Mouse (Mus musculus): ENCODE measurements around the gene Hmox1.

The Hmox1 gene

DNA sequence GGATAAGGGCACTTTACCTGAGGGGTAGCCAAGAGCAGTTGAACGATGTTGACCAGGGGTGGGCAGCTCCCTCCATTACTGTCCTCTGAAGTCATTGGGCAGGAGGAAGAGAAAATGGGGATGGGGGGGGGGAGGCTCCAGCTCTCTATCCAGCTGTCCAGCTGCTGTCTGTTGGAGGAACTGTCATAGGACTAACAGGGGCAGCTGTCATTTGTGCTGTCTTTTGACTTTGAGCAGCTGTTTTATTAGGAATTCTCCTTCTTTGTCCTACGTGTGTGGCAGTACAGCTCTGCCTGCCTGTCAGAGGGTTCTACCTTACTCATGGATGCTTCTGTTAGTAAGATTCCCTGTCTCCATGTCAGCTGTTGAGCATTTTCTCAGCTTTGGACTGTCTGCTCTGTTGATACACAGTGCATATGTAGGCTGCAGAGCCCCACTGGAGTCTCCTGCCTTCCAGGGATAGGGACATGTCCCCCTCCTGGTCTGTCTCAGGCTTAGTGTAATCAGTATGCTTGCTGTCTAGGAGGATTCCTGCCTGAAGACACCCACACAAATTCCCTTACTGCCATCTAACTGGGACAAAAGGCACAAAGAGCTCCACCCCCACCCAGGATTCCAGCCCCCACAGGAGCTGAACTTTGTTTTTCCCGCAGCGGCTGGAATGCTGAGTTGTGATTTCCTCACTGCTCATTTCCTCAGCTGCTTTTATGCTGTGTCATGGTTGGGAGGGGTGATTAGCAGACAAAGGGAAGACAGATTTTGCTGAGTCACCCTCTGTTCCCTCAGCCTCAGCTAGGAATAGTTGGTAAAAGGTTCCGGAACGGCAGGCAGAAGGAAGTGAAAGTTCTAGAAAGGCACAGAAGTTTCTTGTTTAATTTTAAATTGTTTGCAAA is 4.2 kb upstream of the Hmox1 start:
- peak; percentile 57 for DNase-seq (ENCODE audit: low read depth, low spot score)

DNA sequence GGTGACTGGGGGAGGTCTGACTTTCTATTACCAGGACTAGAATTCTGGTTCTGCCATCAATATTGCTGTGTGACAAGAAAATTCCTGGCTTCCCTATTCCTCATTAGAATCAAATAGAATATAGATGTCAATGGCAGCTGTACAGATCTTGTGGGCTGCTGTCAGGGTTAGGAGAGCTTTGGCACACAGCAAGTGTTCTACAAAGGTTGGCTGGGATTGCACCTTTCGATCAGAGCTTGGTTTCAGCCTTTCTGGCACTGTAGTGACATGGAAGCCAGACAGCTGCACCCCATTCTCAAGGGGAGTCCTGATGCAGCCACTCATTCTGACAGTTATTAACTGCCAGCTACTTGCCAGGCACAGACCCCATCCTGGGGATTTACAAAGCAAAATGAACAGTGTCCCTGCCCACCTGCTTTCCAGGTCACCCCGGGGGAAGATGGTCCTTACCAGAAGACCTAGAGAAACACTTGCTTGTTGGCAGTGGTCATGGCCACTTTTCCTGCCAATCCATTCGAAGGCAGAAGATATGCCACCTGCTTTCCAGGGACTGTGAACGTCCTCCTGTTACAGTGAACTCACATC is 2.5 kb upstream of the Hmox1 start:
- DNase-seq (ENCODE audit: low read depth, low spot score), result no peak

DNA sequence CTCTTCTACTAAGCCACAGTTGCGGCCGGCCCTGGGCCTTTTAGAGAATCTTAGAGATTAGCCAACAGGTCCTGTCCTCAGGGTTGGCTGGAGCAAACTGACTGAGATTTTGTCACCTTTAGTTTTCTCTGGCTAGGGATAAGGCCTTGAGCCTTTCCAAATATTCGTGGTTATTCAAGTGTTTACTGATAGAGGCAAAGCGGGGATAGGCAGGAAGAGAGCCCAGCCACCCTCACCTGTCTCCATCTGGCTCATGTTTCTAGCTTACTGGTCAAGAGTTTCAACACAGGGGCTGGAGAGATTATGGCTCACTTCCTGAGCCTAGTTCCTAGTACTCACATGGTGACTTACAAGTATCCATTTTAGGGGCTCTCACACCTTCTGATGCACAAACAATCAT is 9.5 kb downstream of the Hmox1 start:
- no peak for DNase-seq (ENCODE audit: low read depth, low spot score)

DNA sequence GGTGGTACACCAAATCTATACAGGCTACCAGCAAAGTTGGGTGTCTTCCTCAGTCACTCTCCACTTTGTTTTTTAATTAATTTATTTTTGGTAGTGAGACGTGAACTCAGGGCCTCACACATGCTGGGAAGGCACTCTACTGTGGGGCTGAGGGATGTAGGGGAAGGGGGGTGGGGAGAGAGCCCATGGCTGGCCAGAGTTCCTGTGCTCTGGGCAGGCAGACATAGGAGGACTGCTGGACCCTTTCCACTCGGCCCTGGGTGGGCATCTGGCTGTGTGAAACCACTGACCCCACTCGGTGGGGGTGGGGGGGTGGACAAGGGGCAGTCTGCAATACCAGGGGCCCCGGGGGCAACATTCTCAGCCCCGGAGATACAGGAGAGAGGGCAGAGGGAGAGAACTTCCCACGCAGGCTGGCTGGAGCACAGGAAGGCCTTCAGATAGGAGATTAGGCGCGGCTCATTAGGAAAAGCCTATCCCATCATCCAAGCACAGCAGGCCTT is 10.0 kb downstream of the Hmox1 start:
- DNase-seq (ENCODE audit: low read depth, low spot score), result no peak

DNA sequence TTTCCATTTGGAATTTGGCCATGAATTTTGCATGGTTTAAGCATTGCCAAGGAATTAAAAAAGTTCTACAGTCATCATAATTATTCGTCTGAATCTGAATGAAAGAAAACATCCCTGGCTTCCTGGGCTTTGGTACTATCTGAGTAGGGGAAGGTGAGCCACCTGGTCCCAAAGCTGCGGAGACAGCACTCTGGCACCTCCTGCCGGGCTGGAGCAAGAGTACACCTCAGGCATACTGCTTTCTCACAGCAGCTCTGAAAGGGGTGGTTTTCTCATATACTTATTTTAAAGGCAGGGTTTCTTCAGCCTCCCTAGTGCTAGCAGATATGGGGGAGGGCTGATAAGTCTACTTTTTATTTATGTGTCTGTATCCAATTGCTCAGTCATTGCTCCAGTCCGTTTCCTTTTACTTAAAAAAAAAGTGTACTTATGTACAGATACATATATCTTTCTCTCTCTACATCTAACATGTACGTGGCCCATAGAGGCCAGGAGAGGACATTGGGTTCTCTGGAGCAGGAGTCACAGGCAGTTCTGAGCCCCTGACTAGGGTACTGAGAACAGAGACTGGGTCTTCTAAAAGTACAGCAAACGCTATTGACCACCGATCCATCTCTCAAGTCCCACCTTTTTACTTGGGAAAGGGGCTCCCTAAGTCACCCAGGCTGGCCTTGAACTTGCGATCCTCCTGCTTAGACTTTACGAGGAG is 15.3 kb downstream of the Hmox1 start:
- peak; percentile 74 for DNase-seq (ENCODE audit: low read depth, low spot score)

DNA sequence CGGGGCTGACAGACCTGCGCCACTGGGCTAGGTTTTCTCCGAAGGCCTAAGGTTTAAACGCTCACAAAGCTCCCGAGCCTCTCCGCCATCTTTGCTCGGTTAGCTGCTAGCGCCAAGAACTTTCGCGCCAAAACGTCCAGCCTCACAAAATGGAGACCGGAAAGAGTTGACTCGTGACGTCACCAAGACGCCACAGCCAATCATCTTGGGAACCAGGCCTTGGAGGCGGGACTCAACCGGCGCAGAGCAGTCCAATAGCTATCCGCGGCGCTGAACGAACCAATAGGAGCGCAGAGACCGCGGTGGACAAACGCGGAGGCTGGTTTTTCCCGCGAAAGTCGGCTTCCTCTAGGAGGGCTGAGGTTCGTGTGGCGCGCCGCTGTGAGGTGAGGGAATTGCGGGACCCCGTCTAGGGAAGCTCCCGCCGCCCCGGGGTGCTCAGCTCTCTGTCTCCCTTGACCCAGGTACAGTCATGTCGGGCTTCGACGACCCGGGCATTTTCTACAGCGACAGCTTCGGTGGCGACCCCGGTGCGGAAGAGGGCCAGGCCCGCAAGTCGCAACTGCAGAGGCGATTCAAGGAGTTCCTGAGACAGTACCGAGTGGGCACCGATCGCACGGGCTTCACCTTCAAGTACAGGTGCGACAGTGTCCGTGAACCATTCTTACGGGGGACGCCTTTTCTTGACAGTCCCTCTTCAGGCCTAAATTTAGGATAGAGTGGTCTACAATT is 16.0 kb downstream of the Hmox1 start, which contains the start of gene Mcm5:
Mcm5 (plus strand) TSS at position 334 of the 732 bp plus-strand sequence.
- DNase-seq (ENCODE audit: low read depth, low spot score), result peak; percentile 99

DNA sequence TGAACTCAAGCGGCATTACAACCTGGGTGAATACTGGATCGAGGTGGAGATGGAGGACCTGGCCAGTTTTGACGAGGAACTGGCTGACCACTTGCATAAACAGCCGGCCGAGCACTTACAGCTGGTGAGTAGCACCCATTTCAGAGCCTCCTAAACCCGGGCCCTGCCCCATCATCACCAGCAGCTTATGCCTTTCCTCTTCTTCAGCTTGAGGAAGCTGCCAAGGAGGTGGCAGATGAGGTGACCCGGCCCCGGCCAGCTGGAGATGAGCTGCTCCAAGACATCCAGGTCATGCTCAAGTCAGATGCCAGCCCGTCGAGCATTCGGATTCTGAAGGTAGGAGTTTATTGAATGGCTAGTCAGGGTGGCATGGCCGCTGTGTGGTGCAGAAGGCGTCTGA is 16.7 kb downstream of the Hmox1 start:
- no peak for DNase-seq (ENCODE audit: low read depth, low spot score)

DNA sequence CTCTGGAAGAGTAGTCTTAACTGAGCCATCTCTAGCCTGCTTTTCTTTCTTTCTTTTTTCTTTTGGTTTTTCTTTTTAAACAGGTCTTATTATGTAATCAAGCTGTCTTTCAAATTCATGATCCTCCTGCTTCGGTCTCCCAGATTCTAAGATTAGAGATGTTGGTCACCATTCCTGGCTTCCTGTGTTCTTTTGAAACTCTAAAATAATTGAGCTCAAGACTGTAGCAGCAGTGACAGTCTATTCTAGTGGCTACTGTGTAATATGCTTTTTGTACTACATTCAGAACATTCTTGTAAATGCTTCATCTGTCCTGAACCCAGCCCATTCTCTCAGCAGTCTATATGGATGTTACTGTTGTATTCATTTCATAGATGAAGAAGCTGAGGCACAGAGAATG is 25.1 kb downstream of the Hmox1 start:
- no peak for DNase-seq (ENCODE audit: low read depth, low spot score)

DNA sequence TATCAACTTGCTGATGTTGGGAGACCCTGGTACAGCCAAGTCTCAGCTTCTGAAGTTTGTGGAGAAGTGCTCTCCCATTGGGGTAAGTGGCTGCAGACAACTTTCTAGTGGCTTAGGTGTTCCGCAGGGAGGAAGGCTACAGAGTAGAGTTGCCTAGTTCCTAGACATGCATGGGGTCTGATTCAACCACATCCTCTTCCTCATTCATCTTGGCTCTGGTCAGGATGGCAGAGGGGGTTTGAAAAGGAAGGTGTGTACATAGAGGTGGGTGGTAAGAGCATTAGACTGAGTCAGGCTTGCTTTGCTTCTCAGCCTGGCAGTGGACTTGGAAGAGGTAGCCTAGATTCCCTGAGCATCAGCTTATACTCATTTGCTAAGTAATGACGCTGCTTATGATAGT is 25.9 kb downstream of the Hmox1 start:
- no peak for DNase-seq (ENCODE audit: low read depth, low spot score)

DNA sequence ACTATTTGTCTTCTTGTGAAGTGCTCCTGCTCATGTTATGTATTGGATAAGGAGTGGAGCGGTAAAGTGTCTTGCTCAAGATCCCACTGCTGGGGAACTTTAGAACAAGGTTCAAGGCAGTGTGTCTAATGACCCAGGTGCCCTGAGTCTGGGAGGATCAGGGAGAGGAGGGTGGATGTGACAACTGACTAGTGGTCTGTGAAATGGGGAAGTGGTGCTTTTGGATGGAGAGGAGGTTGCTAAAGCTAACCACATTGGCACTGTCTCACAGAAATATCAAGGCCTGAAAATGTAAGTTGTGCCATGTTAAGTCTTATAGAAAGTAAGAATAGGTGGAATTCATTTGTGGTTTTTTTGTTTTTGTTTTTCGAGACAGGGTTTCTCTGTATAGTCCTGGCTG is 26.3 kb downstream of the Hmox1 start:
- no peak for DNase-seq (ENCODE audit: low read depth, low spot score)

DNA sequence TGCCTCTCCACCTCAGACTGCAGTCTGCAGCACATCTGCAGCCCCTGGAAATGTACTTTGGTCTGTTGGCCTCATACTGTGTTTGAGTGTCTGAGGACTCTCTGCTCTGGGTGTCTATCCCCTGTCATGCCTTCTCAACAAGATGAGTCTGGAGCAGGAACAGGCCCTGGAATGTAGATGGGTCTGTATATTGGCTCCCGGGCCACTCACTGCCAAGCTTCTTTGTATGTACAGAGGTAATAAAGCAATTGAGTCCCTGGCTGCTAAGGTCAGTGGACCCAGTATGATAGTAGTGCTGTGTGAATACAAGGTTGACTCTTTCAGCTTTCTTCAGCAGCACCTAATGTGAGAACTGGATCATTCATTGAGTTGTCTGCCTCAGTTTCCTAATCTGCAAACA is 34.0 kb downstream of the Hmox1 start:
- DNase-seq (ENCODE audit: low read depth, low spot score), result no peak

DNA sequence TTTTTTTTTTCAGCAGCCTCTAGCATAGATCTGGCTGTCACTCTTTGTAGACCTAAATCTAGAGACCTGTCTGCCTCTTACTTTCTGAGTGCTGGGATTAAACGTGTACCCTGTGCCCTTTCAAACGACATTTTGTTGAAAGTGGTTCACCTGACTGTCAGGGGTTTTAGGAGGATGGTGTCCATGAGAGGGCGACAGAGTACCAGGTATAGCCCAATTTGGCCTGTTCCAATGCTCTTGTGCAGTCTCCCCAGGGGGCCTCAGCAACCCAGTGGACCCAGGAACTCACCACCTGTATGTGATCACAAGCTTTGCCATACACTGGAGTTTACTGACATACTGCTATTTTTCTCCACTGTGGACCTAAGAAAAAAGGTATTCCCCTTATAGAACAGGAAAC is 39.1 kb downstream of the Hmox1 start:
- no peak for DNase-seq (ENCODE audit: low read depth, low spot score)

DNA sequence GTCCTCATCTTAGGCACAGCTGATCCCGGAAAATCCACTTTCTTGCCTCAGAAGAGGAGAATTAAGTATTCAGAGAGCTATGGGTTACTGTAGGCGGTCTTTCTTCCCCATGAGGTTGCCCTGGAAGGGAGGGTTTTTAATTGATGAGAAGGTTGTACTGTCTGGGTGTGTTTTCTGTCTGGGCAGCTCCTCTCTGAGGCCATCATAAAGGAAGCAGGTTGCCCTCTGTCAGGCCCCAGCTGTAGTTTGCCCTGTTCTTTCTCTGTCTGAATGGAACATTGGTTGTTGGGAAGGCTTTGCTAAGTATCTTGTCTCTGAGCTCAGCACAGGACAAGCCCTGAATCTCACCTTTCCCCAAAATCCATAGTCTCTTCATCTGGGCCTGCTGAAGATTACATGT is 40.0 kb downstream of the Hmox1 start:
- no peak for DNase-seq (ENCODE audit: low read depth, low spot score)

DNA sequence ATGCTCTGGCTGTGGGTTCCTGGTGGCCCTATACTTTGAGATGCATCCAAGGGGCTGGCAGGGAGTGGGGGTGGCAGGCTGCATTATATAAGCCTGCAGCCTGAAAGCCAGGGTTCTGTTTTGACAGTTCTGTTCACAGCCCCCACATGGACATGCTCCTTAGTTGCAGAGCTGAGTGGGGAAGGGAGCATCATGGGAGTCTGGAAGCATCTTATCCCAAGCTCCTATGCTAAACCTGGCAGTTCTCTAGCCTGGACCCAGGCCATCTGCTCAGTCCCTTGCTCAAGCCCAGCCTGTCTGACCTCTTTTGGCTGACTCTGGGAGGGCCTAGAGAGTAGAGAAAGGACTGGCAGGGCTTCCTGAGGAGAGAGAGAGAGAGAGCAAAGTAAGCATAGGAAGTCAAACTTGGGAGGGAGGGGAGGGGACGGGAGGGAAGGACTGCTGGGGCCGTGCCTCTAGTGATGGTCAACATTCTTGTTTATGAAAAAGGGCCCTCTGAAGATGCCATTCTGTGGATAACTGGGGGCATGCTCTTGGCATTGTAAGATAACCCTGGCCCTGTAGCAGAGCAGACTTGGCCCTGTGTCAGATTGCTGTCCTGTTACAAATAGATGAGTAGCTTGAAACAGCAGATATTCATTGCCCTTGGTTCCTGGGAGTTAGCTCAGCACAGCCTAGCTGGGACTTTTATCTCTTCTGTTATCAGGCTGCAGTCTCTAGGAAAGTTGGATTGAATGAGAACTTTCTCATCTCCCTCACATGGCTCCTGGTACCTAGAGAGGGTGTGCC is 41.4 kb downstream of the Hmox1 start:
- no peak for DNase-seq (ENCODE audit: low read depth, low spot score)

DNA sequence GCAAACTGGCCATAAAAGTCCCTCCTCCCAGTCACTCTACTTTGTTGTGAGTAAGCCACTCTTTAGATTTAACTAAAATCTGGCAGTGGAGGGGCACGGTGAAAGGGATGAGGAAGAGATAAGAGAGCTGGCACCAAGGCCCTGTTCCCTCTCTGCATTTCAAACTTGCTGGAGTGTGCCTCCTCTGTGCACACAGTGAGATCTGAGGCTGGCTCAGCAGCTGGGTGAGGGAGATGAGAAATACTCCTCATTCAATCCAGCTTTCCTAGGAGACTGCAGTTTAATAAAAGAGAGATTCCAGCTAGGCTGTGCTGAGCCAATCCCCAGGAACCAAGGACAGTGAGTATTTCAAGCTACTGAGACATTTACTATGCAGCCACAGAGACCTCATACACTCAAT is 42.3 kb downstream of the Hmox1 start:
- DNase-seq (ENCODE audit: low read depth, low spot score), result no peak

DNA sequence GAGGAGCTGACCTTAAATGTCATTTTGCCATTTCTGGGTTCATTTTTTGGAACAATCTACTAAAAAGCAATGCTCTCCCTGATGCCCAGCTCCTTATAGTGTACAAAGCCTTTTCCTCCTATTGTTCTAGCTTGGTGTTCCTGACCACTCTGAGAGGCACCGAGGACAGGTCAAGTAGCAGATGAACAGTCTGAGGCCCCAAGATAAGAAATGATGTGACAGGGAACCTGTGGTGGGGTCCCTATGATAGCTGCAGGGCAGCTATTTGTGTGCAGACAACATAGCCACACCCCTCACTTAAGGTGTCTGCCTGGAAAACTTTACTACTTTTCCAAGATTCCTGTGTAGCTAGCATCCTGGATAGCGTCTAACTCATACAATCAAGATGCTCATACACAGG is 42.8 kb downstream of the Hmox1 start:
- no peak for DNase-seq (ENCODE audit: low read depth, low spot score)

DNA sequence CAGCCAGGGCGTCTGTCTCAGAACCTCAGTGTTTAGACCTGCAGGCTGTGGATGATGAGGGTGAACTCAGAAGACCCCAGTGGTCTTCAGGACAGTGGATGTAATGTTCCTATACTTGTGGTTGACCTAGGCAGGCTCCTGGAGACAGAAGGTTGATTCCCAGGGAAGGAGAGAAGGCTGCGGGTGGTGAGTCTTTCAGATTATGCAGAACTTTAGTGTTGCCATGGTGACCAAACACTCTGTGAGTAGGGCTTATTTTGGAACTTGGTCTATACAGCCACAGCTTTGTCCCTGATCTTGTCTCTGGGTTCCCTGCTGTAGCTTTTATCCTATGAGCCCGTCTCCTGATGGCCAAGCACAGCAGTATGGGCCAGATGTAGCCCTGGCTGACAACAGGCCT is 44.1 kb downstream of the Hmox1 start:
- no peak for DNase-seq (ENCODE audit: low read depth, low spot score)

Data from embryo, embryonic 11.5 days (tissue).